Mouse (Mus musculus) lung, adult 2 months (tissue): Measurements from ENCODE around the gene Ifrd2. TPM values are rescaled to one million over a fixed set of nuclear protein-coding genes. Genes with fewer than 3 reads are reported as not detected.

ENCODE experiments used
- DNase-seq: peaks from one replicate; pipeline ENCODE4 v3.0.0; 2022
- H3K4me1 ChIP-seq: fragments of 200-500 bp; 2 replicates; pipeline ENCODE4 v1.6.1; 2011; ENCODE audit warnings: low read length; ENCODE audit not compliant: control insufficient read depth, insufficient read depth
- H3K4me3 ChIP-seq: fragments of 200-500 bp; replicated peaks from 2 replicates; pipeline ENCODE3; 2011; ENCODE audit warnings: low read depth, mild to moderate bottlenecking, control low read depth, low read length; ENCODE audit errors: extremely low read depth
- CTCF ChIP-seq: fragments of 200-500 bp; IDR thresholded peaks from 2 replicates; pipeline ENCODE4 v1.5.1; 2011; ENCODE audit warnings: mild to moderate bottlenecking, low read length, control low read depth; ENCODE audit not compliant: insufficient read depth
- POLR2A ChIP-seq: fragments of 200-500 bp; IDR thresholded peaks from 2 replicates; pipeline ENCODE4 v1.6.1; 2011; ENCODE audit warnings: low read depth, mild to moderate bottlenecking, control low read depth, low read length, borderline replicate concordance; ENCODE audit errors: extremely low read depth
- WGBS: fragments of 180-500 bp; shearing (Covaris S2); methylation state at CpG from one replicate; pipeline ENCODE4 v1.1.7; 2018; 5-methylcytosine and 5-hydroxymethylcytosine counted together
- polyA plus RNA-seq: library from polyadenylated mRNA; depleted of rRNA; stranded (reverse); fragments of >200 nt; gene quantifications from 2 replicates; pipeline ENCODE4 v1.2.3, GENCODE M21; 2012

Gene Ifrd2
- polyA plus RNA-seq, 1 experiment = 41.8 TPM

GRCm38 (mm10) chr9:107543299-107543698 is 44.1 kb upstream of the Ifrd2 start:
- 88% methylated on average over 11 of the region's 11 CpGs for WGBS
- TF ChIP-seq CTCF (no peak), POLR2A (no peak)
- H3K4me1 ChIP-seq = peaks cover 9% of the 10 kb centered on the region; the same call in 1 of the 2 replicates
- no peak for DNase-seq
- no peak overlapping the region for H3K4me3 ChIP-seq

GRCm38 (mm10) chr9:107544196-107544700 is 43.2 kb upstream of the Ifrd2 start:
- no peak for DNase-seq
- TF ChIP-seq POLR2A (no peak), CTCF (no peak)
- Histone ChIP-seq H3K4me1 (peaks cover 9% of the 10 kb centered on the region; the same call in 1 of the 2 replicates), H3K4me3 (no peak overlapping the region)
- 94% methylated on average over 17 of the region's 17 CpGs for WGBS

GRCm38 (mm10) chr9:107544729-107545128 is 42.7 kb upstream of the Ifrd2 start:
- no peak for DNase-seq
- 92% methylated on average over 12 of the region's 12 CpGs for WGBS
- no peak for TF ChIP-seq POLR2A
- TF ChIP-seq CTCF = no peak
- Histone ChIP-seq H3K4me3 (no peak overlapping the region), H3K4me1 (peaks cover 9% of the 10 kb centered on the region; the same call in 1 of the 2 replicates)

GRCm38 (mm10) chr9:107545199-107545598 is 42.2 kb upstream of the Ifrd2 start:
- Histone ChIP-seq H3K4me1 (peaks cover 9% of the 10 kb centered on the region; the same call in 1 of the 2 replicates), H3K4me3 (no peak overlapping the region)
- DNase-seq = no peak
- WGBS = 84% methylated on average over 10 of the region's 10 CpGs
- TF ChIP-seq CTCF (no peak), POLR2A (no peak)

- TF ChIP-seq CTCF (peak; percentile 87), POLR2A (no peak)
- no peak overlapping the region for H3K4me3 ChIP-seq
- DNase-seq = peak; percentile 72
- WGBS = 12% methylated on average over 3 of the region's 3 CpGs
- H3K4me1 ChIP-seq = peaks cover 10% of the 10 kb centered on the region
Observed at GRCm38 (mm10) chr9:107545602-107546001, 41.8 kb upstream of the Ifrd2 start.

GRCm38 (mm10) chr9:107547026-107547425 is 40.4 kb upstream of the Ifrd2 start, which contains the start of gene Zmynd10:
Gene Zmynd10 (plus strand): TSS chr9:107547298.
- DNase-seq = peak; percentile 82
- TF ChIP-seq CTCF (no peak), POLR2A (no peak)
- 9% methylated on average over 20 of the region's 20 CpGs for WGBS
- peaks cover 18% of the 10 kb centered on the region for H3K4me1 ChIP-seq
- H3K4me3 ChIP-seq = no peak within 1 kb of the TSS

GRCm38 (mm10) chr9:107547957-107548356 is 39.5 kb upstream of the Ifrd2 start:
- Histone ChIP-seq H3K4me3 (no peak overlapping the region), H3K4me1 (peaks cover 15% of the 10 kb centered on the region)
- DNase-seq = no peak
- TF ChIP-seq CTCF (no peak), POLR2A (no peak)
- WGBS = 71% methylated on average over 5 of the region's 5 CpGs

GRCm38 (mm10) chr9:107548820-107549219 is 38.6 kb upstream of the Ifrd2 start:
- 91% methylated on average over 10 of the region's 10 CpGs for WGBS
- Histone ChIP-seq H3K4me3 (no peak overlapping the region), H3K4me1 (peaks cover 18% of the 10 kb centered on the region)
- DNase-seq = no peak
- TF ChIP-seq POLR2A (no peak), CTCF (no peak)

GRCm38 (mm10) chr9:107549297-107550074 is 38.0 kb upstream of the Ifrd2 start:
- Histone ChIP-seq H3K4me1 (peaks cover 19% of the 10 kb centered on the region), H3K4me3 (no peak overlapping the region)
- 84% methylated on average over 20 of the region's 20 CpGs for WGBS
- TF ChIP-seq CTCF (no peak), POLR2A (no peak)
- DNase-seq = no peak
